Mouse (Mus musculus) common myeloid progenitor, adult 5-6 weeks (primary cell): ENCODE measurements at regions not wholly inside any gene's neighbourhood (a gene's known extent, or its start where the extent isn't known, plus 50 kb on each side); places are given as distances from the start of the nearest gene placed in this dataset.
A peak's percentile ranks its signal among the peaks of the same experiment; 100 is the strongest.

Experiments
- ATAC-seq: replicated peaks from 2 replicates; pipeline ENCODE4 v1.8.0; 2016; ENCODE audit warnings: low read depth, mild to moderate bottlenecking, moderate TSS enrichment, inconsistent platforms; ENCODE audit not compliant: poor library complexity, severe bottlenecking

DNA sequence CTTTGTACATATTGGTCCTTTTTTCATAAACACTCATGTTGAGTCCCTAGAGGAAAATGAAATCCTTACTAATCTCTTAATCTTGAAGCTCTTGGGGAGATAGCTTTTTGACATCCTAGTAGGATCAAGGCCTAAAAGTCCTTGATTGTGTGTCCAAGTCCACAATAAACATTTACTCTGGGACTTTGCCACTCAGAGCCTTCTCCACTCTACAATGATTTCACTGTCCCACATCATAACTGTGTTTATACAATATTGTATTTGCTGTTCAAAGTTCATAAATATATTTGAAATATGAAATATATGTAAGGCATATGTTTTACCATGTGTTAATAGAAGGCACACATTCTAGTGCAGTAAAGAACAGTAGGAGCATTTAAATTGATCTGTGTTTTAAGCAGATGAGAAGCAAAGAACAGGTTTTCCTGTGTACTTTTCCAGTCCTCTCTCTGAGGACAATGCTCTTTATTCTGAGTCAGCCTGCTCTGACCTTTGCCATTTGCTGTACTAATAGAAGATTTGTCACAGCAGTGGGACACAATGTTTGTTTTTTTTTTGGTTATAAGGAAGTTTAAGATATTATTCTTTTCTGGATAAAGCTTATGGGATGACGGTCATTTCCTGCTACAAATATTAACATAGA lies 130.7 kb upstream of the Gprin3 start:
- no peak for ATAC-seq

- no peak for ATAC-seq
Observed at GRCm38 (mm10) chr6:59537025-59537424, 110.9 kb upstream of the Gprin3 start.

DNA sequence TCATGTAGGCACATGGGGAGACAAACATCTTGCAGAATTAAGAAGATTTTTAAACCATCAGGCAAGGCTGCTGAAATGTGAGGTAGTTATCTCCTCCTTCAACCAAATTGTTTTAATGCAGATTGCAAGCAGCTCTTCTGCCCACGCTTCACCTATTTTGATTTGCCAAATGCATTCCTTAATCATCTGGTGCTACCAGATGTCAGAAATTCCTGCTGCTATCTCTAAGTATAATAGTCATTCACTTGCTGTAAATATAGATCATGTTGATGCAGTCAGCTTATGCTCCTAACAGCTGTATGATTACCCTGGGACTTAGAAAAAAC lies 98.8 kb upstream of the Gprin3 start:
- ATAC-seq, result no peak

DNA sequence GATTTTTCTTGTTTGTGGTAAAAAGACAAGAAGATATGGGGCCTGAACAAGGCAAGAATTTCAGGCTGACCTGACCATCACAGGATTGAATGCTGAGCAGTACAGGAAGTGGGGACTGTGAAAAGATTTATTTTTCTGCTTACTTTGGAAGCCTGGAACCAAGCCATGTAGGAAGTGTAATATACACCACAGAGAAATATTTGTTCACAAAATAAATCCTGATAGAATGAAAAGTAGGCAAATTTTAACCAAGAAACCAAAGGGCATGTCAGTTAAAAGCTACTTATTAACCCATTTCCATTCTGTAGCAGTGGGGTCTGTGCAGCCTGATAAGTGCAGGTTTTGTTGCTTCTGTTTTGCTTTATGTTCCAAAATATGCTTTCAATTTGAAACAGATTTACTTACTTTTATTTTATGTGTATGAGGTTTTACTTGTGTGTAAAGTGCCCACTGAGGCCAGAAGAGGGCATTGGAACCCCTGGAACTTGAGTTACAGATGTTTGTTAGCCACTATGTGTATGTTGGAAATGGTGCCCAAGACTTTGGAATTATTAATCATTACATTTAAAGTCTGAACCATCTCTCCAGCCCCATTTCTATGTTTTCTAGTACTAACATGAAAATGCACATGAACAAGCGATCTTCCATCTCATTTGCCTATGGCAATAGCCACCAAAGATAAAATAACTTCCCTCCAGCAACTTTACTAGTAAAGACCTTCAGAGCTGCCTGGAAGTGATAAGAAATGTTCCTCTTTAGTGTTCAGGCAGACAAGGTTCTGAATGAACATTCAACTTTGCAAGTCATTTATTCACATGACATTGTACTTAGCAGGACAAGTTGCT lies 98.2 kb upstream of the Gprin3 start:
- 0 out of 2 replicates have a peak, but pooled peaks have one; percentile 25 for ATAC-seq

DNA sequence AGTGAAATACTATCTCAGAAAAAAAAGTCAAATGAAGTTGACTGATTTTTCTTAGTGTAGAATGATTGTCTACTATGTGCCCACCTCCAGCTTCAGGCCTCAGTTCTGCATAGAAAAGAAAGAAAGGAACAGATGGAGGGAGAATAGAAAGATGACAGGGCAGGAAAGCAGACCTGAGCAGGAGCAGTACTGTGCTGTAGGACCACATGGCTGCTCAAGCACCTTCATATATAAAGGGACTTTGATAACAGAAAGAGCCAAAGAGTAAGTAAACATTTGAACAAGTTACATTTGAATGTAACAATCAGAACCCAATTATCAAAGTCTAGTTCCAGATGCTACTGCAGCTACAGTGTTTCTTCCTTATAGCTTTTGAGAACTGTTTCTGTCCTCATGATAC lies 96.9 kb upstream of the Gprin3 start:
- no peak for ATAC-seq

DNA sequence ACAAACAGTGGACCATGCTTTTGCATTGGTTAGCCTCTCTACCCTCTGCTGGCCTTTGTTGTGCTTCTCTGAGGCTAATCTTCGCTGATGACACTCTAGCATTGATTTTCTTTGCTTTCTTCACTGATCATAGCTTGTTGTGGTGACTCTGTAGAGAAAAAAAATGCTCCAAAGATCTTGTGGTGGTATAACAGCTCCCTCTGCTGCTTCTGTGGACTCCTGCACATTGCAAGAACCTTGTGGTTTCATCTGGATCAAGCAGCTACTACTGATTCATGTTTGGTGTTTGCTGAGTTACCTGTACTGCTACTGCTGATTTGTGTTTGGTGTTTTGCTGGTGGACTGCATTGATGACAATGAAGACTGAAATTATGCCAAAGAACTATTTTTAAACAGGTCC lies 74.7 kb upstream of the Gprin3 start:
- ATAC-seq, result peak; percentile 65

- no peak for ATAC-seq
Observed at GRCm38 (mm10) chr6:59498800-59499199, 72.7 kb upstream of the Gprin3 start.

GRCm38 (mm10) chr6:59498079-59498478 lies 72.0 kb upstream of the Gprin3 start:
- peak; percentile 87 for ATAC-seq

DNA sequence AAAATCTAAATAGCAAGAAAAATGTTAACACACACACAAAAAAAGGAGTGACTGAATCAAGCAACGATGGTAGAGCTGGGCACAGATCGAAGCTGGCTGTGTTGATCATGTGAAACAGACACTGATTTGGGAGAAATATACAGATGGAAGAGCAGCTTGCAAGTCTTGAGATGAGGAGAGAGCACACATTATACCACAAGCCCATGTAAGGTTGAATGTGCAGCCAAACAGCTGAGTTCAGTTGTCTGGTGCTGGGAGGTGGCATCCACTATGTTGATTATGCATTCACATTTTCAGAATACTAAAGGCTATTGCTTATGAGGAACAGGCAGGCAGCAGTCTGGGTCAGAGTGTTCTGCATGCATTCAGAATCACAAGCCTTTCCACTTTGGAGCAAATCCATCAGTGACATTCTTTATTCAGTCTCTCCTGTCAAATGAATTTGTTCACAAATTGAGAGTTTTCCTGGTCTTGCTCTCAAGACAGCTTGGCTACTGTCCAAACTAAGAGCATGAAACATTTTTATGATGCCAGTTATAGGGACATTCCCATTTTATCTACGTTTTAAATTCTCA lies 63.0 kb upstream of the Gprin3 start:
- no peak for ATAC-seq

- ATAC-seq, result no peak
Observed at GRCm38 (mm10) chr6:59488386-59488785, 62.3 kb upstream of the Gprin3 start.

DNA sequence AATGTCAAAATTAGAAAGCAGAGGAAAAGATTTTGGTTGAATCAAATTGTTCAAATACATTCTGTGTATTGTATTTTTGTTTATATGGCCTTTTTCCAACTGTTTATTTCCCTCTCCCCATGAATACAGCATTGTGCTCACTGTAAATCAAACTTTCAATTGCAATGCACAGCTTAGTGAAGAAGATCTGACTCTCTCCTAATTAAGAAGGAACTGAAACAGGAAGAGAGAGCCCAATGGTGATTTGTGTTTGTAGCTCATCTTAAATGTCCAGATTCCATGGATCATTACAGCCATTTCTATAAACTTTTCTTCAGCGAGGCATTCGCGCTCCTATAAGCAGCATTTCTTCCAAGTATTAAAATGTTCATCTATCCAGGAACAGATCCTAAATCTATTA lies 57.9 kb upstream of the Gprin3 start:
- ATAC-seq, result 0 out of 2 replicates have a peak, but pooled peaks have one; percentile 32

GRCm38 (mm10) chr6:59483587-59483986 lies 57.5 kb upstream of the Gprin3 start:
- peak; percentile 92 for ATAC-seq
